Mouse (Mus musculus) fibroblast of lung, adult 2 months (primary cell): ENCODE results near the gene Iqcb1.

Experiments
- DNase-seq: peaks from one replicate; pipeline ENCODE4 v3.0.0-alpha.2; 2011; ENCODE audit warnings: low read depth

Gene Iqcb1

DNA sequence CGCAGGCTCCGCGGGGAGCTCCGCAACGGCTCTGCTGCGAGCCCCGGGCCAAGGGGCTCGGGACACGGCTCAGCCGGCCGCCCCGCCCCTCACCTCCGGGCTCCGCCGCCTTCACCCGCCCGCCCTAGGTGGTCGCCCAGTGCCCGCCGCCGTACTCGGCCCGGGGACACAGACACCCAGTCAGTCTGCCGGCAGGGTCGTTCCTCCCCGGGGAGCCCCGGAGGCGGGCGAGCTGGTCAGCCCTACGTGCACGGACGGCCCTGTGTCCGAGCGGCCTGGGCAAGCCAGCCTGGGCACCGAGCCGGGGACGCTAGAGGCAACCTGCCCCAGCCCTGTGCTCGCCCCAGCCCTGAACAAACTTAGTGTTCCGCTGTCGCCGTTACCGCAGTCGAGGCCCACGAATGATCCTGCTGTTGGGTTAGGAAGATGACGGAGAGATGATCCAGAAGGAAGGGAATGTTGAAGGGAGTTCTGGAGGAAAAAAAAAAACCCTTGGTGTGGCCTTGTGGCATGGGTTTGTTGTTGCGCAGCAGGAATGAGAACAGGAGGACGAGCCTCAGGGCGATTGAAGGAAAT, 47.2 kb downstream of the Iqcb1 start:
- peak; percentile 18 for DNase-seq

DNA sequence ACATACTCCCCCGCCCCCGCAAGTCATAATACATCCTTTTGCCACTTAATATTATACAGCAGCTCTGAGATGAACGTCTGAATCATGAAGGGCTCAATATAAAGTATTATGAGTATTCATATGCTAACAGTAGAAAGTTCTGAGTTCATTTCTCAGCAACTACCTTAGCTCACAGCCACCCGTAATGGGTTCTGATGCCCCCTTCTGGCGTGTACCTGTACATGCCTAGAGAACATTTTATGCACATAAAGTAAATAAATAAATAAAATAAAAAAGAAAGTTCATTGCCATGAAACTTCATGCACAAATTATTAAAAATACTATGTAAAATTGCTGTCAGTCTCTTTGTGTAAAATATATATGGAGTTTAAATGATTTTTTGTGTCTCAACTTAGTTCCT, 49.1 kb downstream of the Iqcb1 start:
- no peak for DNase-seq

DNA sequence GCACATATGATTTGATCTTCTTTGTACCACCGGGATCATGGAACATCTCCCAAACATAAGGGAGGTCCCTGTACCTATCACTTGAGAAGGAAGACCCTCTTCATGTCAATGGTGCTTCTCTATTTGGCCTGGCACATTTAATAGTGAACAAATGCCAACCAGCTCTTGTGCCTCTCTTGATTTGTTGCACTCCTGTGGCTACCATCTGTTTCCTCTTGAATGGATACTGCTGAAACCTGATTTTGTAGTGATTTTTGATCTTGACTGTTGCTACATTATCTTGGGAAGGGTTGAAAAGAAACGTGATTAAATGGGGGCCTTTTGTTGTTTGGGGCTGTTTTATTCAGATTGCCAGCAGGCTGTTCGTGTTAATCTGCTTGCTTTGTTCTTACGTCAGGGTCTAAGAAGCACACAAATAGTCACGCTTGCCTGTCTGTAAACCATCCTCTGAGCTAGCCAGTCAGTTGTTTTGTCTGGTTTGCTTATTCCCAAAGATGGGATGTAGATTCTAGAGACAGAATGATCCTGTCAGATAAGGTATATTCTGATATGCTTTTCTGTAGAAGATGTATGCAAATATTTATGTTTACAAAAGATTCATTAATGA, 54.7 kb downstream of the Iqcb1 start:
- no peak for DNase-seq

DNA sequence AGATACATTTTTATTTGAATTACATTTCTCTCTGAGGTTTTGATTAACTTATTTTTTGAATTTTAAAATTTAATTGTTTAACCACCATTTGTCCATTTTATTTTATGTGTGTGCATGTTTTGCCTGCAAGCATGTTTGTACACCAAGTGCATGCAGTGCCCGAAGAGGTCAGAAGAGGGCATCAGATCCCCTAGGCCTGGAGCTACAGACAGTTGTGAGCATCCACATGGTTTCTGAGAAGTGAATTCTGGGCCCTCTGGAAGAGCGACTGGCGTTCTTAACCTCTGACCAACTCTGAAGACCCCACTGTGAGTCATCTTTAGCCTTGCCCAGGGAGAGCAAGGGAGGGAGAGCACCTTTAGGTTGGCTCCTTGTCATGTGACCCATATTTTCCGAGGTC, 56.7 kb downstream of the Iqcb1 start:
- no peak for DNase-seq

DNA sequence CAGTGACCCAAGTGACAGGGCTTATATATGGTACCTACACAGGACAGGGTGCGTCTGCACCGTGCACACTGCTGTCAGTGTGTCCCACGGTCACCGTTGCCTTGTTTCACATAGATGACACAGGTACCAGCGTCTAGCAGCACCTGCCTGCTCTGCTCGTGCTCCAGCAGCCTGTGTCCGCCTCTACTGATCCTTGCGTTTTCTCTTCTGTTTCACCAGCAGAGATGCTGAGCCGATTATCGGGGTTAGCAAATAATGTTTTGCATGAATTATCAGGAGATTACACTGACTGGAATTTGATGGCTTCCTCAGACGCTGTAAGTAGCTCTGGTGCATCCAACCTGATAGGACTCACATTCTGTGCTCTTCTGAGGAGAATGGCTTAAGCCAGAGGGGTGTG, 57.7 kb downstream of the Iqcb1 start:
- no peak for DNase-seq

DNA sequence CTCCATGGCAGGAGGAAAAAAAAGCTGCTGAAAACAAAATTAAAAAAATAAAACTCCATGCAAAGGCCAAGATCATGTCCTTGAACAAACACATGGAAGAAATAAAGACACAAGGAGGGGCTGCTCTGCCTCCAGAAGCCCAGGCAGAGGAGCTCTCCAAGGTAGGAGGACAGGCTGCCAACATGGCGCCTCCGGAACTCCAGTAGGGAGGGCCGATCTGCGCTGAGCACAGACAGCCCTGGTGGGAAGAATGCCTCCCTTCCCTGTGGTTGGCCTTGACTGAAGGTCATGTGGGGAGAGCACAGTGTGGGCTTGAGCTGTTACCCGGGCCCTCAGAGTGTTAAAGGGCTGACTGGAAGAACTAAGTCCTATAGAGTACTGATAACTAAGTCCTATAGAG, 59.4 kb downstream of the Iqcb1 start:
- DNase-seq: no peak

DNA sequence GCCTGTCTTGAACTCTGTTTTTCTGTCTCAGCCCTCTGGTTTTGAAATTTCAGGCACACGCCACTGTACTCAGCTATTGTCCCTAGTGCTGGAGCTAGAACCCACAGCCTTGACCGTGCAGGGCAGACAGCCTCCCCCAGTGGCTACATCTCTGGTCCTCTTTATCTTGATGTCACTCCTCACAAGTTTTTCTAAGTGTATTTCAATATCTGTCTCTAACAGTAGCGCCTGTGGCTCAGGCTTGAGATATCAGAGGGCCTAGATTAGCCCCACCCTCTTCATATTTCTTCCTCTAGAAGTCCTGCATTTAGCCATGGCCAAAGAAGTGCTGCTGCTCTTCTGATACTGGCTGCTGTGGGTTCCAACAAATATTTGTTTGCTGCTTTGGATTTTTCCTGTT, 62.4 kb downstream of the Iqcb1 start:
- DNase-seq: no peak

DNA sequence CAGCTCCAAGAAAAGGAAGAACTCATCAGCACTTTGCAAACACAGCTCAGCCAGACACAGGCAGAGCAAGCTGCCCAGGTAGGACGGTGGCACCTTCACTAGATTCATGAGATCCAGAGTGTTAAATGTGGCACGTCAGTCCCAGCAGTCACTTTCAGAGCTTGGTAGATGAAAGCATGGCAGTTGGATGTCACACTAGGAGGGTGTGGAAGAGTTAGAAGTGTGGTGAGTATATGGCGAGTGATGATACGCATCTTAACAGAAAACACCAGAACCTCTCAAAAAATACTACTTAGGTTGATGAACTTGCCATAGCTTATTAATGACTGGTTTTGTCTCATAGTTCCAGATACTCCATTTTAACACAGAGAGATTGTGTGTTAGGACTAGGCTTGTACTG, 63.2 kb downstream of the Iqcb1 start:
- DNase-seq: no peak

DNA sequence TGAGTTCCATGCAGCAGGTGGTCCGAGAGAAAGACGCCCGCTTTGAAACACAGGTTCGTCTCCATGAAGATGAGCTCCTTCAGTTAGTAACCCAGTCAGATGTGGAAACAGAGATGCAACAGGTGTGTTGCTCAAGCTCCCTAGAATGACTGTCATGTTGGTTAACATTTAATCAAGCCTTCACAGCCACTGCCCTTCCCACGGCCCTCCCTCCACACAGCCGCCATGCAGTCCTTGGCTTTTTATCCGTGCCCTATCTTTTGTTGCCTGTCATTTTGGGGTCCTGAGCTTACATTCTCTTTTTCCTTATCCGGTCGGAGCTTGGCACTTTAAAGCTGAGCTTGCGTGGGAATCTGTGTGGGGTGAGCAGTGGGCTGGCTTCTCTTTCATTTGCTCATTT, 65.1 kb downstream of the Iqcb1 start:
- no peak for DNase-seq

DNA sequence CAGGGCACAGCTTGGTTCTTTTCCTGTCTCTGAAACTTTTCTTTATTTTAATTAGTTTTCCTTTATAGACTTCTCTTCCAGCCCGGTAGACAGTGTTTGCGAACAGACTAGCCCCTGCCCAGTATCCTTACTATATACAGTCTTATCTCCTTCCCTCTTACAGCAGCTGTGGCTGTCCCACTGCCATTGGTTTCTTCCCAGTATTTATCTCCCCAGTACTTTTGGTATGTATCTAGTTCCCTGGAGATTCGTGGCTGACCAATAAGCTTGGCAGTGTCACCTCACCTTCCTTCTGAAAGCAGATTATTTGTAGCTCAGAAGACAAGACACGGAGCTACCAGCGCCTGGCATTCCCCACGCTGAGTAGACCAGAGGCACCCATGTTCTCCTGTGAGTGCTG, 68.5 kb downstream of the Iqcb1 start:
- no peak for DNase-seq

DNA sequence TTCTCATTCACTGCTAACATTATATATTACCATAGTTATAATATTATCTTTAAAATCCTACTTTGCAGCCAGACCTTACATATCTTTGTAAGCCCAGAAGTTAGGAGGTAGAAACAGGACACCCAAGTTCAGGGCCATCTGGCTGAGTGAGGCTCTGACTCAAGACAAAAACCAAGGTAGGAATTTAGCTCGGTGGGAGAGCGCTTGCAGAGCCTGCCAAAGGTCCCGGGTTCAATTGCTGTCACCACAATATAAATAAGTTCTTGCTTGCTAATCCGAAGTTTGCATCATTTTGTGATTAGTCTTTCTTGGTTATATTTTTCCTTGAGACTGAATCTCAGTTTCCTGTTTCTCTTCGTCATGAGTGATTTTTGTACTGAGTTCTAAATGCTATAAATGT, 75.0 kb downstream of the Iqcb1 start:
- no peak for DNase-seq

DNA sequence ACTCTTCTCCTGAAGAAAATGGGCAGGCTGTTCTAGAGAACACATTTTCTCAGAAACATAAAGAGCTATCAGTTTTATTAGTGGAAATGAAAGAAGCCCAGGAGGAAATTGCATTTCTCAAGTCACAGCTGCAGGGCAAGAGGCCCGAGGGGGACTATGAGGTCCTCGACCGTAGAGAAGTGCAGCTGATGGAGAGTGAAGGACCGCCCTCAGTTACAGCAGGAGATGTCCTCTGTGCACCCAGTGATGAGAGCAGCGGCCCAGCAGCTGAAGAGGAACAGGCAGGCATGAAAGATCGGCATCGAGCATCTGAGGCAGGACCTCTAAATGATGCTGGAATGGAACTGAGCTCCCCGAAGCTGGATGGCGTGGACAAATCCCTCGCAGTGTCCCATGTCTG, 83.7 kb downstream of the Iqcb1 start:
- DNase-seq: no peak

DNA sequence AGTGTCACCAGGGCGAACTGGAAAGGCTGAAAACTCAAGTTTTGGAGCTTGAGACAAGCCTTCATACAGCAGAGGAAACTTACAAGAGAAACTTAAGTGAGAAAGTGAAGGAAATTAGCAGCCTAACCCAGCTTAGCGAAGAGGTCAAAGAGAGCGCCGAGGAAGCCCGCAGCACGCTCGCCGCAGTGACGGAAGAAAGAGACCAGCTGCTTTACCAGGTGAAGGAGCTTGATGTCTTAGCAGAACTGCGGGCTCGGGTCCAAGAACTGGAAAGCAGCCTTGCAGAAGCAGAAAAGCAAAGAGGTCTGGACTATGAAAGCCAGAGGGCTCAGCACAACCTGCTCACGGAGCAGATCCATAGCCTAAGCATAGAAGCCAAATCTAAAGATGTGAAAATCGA, 84.1 kb downstream of the Iqcb1 start:
- DNase-seq: no peak

DNA sequence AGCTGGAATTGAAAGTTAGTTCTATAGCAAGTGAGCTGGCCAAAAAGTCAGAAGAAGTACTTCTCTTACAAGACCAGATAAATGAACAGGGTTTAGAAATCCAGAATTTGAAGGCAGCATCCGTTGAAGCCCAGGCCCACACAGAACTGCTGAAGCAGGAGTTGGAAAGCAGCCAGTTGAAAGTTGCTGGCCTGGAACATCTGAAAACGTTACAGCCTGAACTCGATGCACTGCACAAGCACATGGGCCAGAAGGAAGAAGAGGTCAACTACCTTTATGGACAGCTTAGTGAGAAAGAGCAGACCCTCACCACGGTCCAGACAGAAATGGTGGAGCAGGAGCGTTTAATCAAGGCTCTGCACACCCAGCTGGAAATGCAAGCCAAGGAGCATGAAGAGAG, 86.0 kb downstream of the Iqcb1 start:
- no peak for DNase-seq

DNA sequence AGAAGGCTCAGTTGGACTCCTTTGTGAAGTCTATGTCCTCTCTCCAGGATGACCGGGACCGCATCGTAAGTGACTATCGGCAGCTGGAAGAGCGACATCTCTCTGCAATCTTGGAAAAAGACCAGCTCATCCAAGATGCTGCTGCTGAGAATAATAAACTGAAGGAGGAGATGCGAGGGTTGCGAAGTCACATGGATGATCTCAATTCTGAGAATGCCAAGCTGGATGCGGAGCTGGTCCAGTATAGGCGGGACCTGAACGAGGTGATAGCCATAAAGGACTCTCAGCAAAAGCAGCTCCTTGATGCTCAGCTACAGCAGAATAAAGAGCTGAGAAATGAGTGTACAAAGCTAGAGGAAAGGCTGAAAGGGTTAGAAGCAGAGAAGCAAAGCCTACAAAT, 90.3 kb downstream of the Iqcb1 start:
- no peak for DNase-seq

DNA sequence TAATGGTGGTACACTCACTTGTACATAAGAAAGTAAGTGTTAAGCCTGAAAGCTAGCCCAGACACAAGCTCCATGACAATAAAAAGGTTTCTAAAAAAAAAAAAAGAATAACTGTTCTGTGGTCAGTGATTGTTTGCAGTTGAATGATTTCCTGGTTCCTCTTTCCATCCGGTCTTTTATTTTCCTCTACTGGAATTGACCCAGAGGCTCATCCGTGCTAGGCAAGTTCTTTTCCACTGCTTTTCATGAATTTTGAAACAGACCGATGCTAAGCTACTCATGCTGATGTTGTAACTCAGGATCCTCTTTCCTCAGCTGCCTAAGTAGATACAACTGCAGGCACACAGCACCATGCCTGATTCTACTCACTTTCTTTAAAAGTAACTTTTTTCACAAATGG, 92.2 kb downstream of the Iqcb1 start:
- no peak for DNase-seq

DNA sequence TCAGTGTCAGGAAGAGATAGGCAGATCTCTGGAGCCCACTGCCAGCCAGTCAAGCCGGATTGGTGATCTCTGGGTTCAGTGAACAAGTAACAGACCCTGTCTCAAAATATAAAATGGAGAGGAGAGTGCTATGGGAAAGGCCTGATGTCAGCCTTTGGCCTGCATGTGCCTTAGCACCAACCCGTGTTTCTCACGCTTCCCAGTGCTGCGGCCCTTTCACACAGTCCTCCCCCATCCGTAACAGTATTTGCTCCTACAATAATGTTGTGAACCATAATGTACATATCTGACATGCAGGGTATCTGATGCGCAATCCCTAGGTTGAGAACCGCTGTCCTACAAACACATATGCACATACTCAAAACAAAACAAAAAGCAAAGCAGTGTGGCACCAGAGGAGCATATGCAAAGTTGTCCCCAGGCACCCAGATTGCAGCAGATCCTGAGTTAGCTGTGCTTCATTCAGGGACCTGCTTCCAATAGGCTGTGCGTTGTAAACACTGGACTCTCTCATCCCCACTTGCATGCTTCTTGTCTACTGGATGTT, 93.0 kb downstream of the Iqcb1 start:
- DNase-seq: no peak

DNA sequence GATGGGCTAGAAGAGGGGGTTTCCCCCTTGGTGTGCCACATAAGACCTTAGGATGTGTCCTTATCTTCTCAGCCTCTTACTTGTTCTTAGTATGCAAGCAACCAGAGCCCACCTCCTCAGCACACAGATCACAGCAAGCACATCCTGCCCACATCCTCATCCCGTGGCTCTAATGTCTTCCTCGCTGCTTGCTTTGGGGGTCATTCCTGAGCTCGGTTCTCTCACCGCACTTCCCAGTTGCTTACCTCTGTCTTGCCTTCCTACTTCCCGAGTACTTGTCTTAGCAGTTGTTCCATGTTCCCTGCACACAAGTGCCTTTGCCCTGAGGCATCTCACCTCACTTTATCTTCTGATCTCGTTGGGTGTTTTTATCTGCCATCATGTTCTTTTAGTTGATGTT, 93.8 kb downstream of the Iqcb1 start:
- DNase-seq: no peak
